Mouse (Mus musculus) frontal cortex, postnatal 36 days (tissue): ENCODE data around the gene Slc38a3.
A peak's percentile ranks its signal among the peaks of the same experiment; 100 is the strongest.

Experiments
- DNase-seq, 2 experiments: peaks; one replicate each; pipeline ENCODE4 v3.0.0; 2022; ENCODE audit warnings: low spot score in 2 of 2

Gene Slc38a3

GRCm38 (mm10) chr9:107635279-107636028, 33.9 kb downstream of the Slc38a3 start, which contains the start of gene Gnai2:
TSS of gene Gnai2 (minus strand) at chr9:107635367.
- DNase-seq, result peak; percentile 93 to 95

- DNase-seq, result no peak
Observed at GRCm38 (mm10) chr9:107634406-107635278, 34.7 kb downstream of the Slc38a3 start.

- no peak for DNase-seq
Observed at GRCm38 (mm10) chr9:107633661-107634405, 35.5 kb downstream of the Slc38a3 start.

- DNase-seq, result peak; percentile 78 to 80
Observed at GRCm38 (mm10) chr9:107633091-107633660, 36.2 kb downstream of the Slc38a3 start.

GRCm38 (mm10) chr9:107632478-107632877, 36.9 kb downstream of the Slc38a3 start:
- DNase-seq, result no peak

GRCm38 (mm10) chr9:107631861-107632260, 37.5 kb downstream of the Slc38a3 start:
- no peak for DNase-seq

- DNase-seq, result no peak
Observed at GRCm38 (mm10) chr9:107631311-107631826, 38.0 kb downstream of the Slc38a3 start.

- DNase-seq, result peak in 1 of 2 experiments; percentile 54
Observed at GRCm38 (mm10) chr9:107630576-107630975, 38.8 kb downstream of the Slc38a3 start.

GRCm38 (mm10) chr9:107629901-107630425, 39.4 kb downstream of the Slc38a3 start:
- DNase-seq, result no peak

- DNase-seq, result no peak
Observed at GRCm38 (mm10) chr9:107629411-107629730, 40.0 kb downstream of the Slc38a3 start.

GRCm38 (mm10) chr9:107628721-107629410, 40.5 kb downstream of the Slc38a3 start:
- no peak for DNase-seq

GRCm38 (mm10) chr9:107627387-107628255, 41.7 kb downstream of the Slc38a3 start:
- no peak for DNase-seq

- DNase-seq, result peak; percentile 74 to 76
Observed at GRCm38 (mm10) chr9:107626844-107627277, 42.5 kb downstream of the Slc38a3 start.

- DNase-seq, result peak in 1 of 2 experiments; percentile 54
Observed at GRCm38 (mm10) chr9:107626158-107626843, 43.0 kb downstream of the Slc38a3 start.

GRCm38 (mm10) chr9:107625351-107626128, 43.8 kb downstream of the Slc38a3 start:
- no peak for DNase-seq

GRCm38 (mm10) chr9:107624951-107625350, 44.4 kb downstream of the Slc38a3 start:
- DNase-seq, result no peak

- DNase-seq, result no peak
Observed at GRCm38 (mm10) chr9:107624539-107624938, 44.8 kb downstream of the Slc38a3 start.

GRCm38 (mm10) chr9:107620954-107621353, 48.4 kb downstream of the Slc38a3 start:
- DNase-seq, result no peak
